Mouse (Mus musculus) liver, postnatal 0 days (tissue): ENCODE data around the gene Magi2.

ENCODE experiments used
- CTCF ChIP-seq: sonication (generic); IDR thresholded peaks from 2 replicates; pipeline ENCODE4 v1.5.1; 2016; ENCODE audit warnings: antibody characterized with exemption, low read depth
- EP300 ChIP-seq: IDR thresholded peaks from 2 replicates; pipeline ENCODE4 v1.6.1; 2016; ENCODE audit warnings: antibody characterized with exemption, low read depth, mild to moderate bottlenecking

- TF ChIP-seq CTCF: no peak
- TF ChIP-seq EP300: no peak
These were observed 1295.2 kb downstream of the Magi2 start for GRCm38 (mm10) chr5:20522047-20522446.
